ENCODE assay signal across 14 mouse cellular contexts in the genomic region with DNA sequence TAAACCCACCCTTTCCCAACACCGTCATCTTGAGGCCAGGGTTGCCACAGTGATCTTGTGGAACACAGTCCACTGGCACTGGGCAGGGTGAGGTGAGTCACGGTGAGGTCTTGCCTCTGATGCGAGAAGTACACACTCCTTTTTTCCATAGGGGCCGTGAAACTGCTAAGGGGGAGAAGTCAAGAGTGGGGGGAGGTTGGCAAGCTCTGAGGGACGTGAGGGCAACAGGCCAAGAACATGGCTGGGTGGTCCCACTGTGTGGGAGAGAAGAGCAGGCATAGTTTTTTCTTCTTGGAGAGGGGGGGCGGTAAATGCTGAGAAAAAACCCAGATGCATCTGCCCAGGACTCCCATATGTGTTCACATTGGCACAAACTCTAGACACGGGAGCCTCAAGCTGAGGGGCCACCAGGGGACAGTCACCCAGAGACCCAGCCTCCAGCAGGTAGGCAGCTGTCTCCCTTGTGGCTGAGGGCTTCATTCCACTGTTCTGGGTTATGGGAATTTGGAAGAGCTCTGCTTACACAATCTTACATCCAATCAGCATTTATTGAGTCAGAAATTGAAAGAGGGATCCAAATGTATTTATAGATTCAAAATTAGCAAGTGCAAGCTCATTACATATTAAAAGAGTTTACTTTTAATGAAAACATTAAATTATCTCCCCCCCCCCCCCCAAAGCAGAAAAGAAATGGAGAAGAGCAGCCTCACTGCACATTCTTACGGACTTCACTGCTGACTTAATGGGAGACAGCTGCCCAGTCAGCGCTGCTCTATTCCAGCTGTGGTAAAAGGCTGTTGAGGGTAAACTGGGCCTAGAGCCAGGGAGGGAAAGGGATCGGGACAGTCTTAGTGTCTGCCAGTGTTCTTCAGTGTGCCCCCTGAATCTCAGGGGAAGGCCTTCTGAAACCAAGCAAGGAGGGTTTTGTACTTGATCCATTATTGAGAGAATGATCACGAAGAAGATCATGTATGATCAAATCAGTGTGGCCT. TPM values are rescaled to one million over a fixed set of nuclear protein-coding genes. Genes with fewer than 3 reads are reported as not detected.
DNase-seq lines count a peak whose midpoint lies in the region; ATAC-seq and TF ChIP-seq lines count a peak whose summit lies in the region.
"Had no signal": no experiment of that assay in that cellular context is flagged by ENCODE, and none has a peak within 500 bp of the region (broad histone marks: within the 10 kb centered on the region; RNA-seq: fewer than 3 reads in every experiment).

No protein-coding gene starts in this region.

- TF ChIP-seq CTCF in kidney, postnatal 0 days (IDR thresholded peaks at IDR 0.05; ENCODE audit: low read depth): no peak
- TF ChIP-seq CTCF in kidney, adult 2 months (conservative IDR thresholded peaks at IDR 0.05; ENCODE audit: insufficient read depth, insufficient read length, low read depth, low read length): no peak
- TF ChIP-seq CTCF in embryonic fibroblast, embryonic 13.5 days (IDR thresholded peaks at IDR 0.05; ENCODE audit: borderline replicate concordance, insufficient read depth, low read length): no peak

- no peaks in the 10 kb centered on the region for H3K36me3 ChIP-seq in kidney, postnatal 0 days (ENCODE audit: insufficient read depth, low read length)
- H3K36me3 ChIP-seq in kidney, adult 2 months (ENCODE audit: control insufficient read depth, insufficient read depth, low read length): no peaks in the 10 kb centered on the region
- no peaks in the 10 kb centered on the region for H3K36me3 ChIP-seq in neural tube, embryonic 15.5 days
- no peaks in the 10 kb centered on the region for H3K36me3 ChIP-seq in stomach, embryonic 16.5 days (ENCODE audit: control insufficient read depth, insufficient read depth, low read length)
- no peaks in the 10 kb centered on the region for H3K36me3 ChIP-seq in heart, embryonic 10.5 days

- H3K9me3 ChIP-seq in kidney, postnatal 0 days (replicated peaks; ENCODE audit: low read length): no peaks in the 10 kb centered on the region
- H3K9me3 ChIP-seq in neural tube, embryonic 15.5 days (replicated peaks): no peaks in the 10 kb centered on the region
- H3K9me3 ChIP-seq in stomach, embryonic 16.5 days (replicated peaks; ENCODE audit: control insufficient read depth, low read length): no peaks in the 10 kb centered on the region
- H3K9me3 ChIP-seq in heart, embryonic 10.5 days: no peaks in the 10 kb centered on the region

- H3K4me3 ChIP-seq in kidney, postnatal 0 days (replicated peaks; ENCODE audit: low read depth, low read length): no peak overlapping the region
- no peak overlapping the region for H3K4me3 ChIP-seq in kidney, adult 2 months (ENCODE audit: insufficient read depth, low read depth, low read length)
- H3K4me3 ChIP-seq in neural tube, embryonic 15.5 days (replicated peaks): no peak overlapping the region
- no peak overlapping the region for H3K4me3 ChIP-seq in embryonic fibroblast, embryonic 13.5 days (ENCODE audit: insufficient read depth, low read length)
- H3K4me3 ChIP-seq in stomach, embryonic 16.5 days (replicated peaks; ENCODE audit: low read length): no peak overlapping the region
- H3K4me3 ChIP-seq in heart, embryonic 10.5 days: no peak overlapping the region
- H3K4me3 ChIP-seq: erythroblast, embryonic 14.5 days had no signal

- H3K27me3 ChIP-seq in kidney, postnatal 0 days (ENCODE audit: insufficient read depth, low read length): no peaks in the 10 kb centered on the region
- no peaks in the 10 kb centered on the region for H3K27me3 ChIP-seq in kidney, adult 2 months (replicated peaks; ENCODE audit: control insufficient read depth, insufficient read depth, low read length)
- no peaks in the 10 kb centered on the region for H3K27me3 ChIP-seq in neural tube, embryonic 15.5 days (replicated peaks)
- H3K27me3 ChIP-seq in stomach, embryonic 16.5 days (ENCODE audit: control insufficient read depth, insufficient read depth, low read length): no peaks in the 10 kb centered on the region
- no peaks in the 10 kb centered on the region for H3K27me3 ChIP-seq in heart, embryonic 10.5 days (ENCODE audit: insufficient read depth, poor library complexity, severe bottlenecking)

- no peak overlapping the region for H3K4me2 ChIP-seq in kidney, postnatal 0 days (ENCODE audit: low read length)
- no peak overlapping the region for H3K4me2 ChIP-seq in neural tube, embryonic 15.5 days
- peak overlapping the region; percentile 6; the same call in 1 of the 2 replicates for H3K4me2 ChIP-seq in stomach, embryonic 16.5 days (ENCODE audit: low read depth, low read length)

- TF ChIP-seq POLR2A in kidney, adult 2 months (IDR thresholded peaks at IDR 0.05; ENCODE audit: low read depth, low read length): no peak
- no peak for TF ChIP-seq POLR2A in embryonic fibroblast, embryonic 13.5 days (IDR thresholded peaks at IDR 0.05; ENCODE audit: low read depth, low read length)

- H3K27ac ChIP-seq in kidney, postnatal 0 days: peak overlapping the region; percentile 19; the same call in 1 of the 2 replicates
- no peak overlapping the region for H3K27ac ChIP-seq in kidney, adult 2 months (ENCODE audit: insufficient read depth, low read depth, low read length)
- peak overlapping the region; percentile 51; the same call in 1 of the 2 replicates for H3K27ac ChIP-seq in neural tube, embryonic 15.5 days (replicated peaks)
- H3K27ac ChIP-seq in embryonic fibroblast, embryonic 13.5 days (ENCODE audit: insufficient read depth, low read length): peak overlapping the region; percentile 27
- peak overlapping the region; percentile 92 for H3K27ac ChIP-seq in stomach, embryonic 16.5 days (ENCODE audit: low read length)
- H3K27ac ChIP-seq in heart, embryonic 10.5 days: no peak overlapping the region
- H3K27ac ChIP-seq: macrophage had no signal

- no peak for DNase-seq in kidney, postnatal 0 days (ENCODE audit: low spot score)
- no peak for DNase-seq in kidney, adult 2 months
- DNase-seq in neural tube, embryonic 10.5 days (ENCODE audit: extremely low spot score, low spot score): no peak
- no peak for DNase-seq in heart, embryonic 10.5 days (ENCODE audit: low spot score)
- DNase-seq: cerebellum, adult 9-11 months; midbrain, embryonic 14.5 days; right cerebral cortex, adult 18-20 months; thymus, postnatal 25 days had no signal

- no peak overlapping the region for H3K9ac ChIP-seq in kidney, postnatal 0 days (ENCODE audit: low read depth, low read length)
- H3K9ac ChIP-seq in neural tube, embryonic 15.5 days (replicated peaks): no peak overlapping the region
- peak overlapping the region; percentile 34; the same call in 1 of the 2 replicates for H3K9ac ChIP-seq in stomach, embryonic 16.5 days (ENCODE audit: low read length)

- ATAC-seq in kidney, postnatal 0 days (replicated peaks; ENCODE audit: low FRiP score, low read depth): no peak
- ATAC-seq in neural tube, embryonic 15.5 days (ENCODE audit: low FRiP score): no peak
- peak; percentile 42 for ATAC-seq in stomach, embryonic 16.5 days (ENCODE audit: insufficient read depth, low FRiP score)
- no peak for ATAC-seq in granulocyte monocyte progenitor cell, adult 5-6 weeks (replicated peaks; ENCODE audit: poor library complexity, severe bottlenecking)

- WGBS in kidney, postnatal 0 days: 74% methylated on average over 11 of the region's 11 CpGs
- WGBS in kidney, adult 2 months: 73% methylated on average over 11 of the region's 11 CpGs
- WGBS in neural tube, embryonic 15.5 days: 74% methylated on average over 11 of the region's 11 CpGs
- WGBS in stomach, embryonic 16.5 days: 50% methylated on average over 11 of the region's 11 CpGs
- WGBS in heart, embryonic 10.5 days: 74% methylated on average over 11 of the region's 11 CpGs

- H3K4me1 ChIP-seq in kidney, postnatal 0 days (replicated peaks; ENCODE audit: insufficient read depth, low read length): 0 out of 2 replicates have a peak, but pooled peaks cover 4% of the 10 kb centered on the region
- H3K4me1 ChIP-seq in kidney, adult 2 months (ENCODE audit: control insufficient read depth, insufficient read depth, low read length): no peaks in the 10 kb centered on the region
- H3K4me1 ChIP-seq in neural tube, embryonic 15.5 days: no peaks in the 10 kb centered on the region
- peaks cover 20% of the 10 kb centered on the region for H3K4me1 ChIP-seq in embryonic fibroblast, embryonic 13.5 days (ENCODE audit: control insufficient read depth, insufficient read depth, low read length)
- H3K4me1 ChIP-seq in stomach, embryonic 16.5 days (ENCODE audit: control insufficient read depth, insufficient read depth, low read length): peaks cover 16% of the 10 kb centered on the region; the same call in 1 of the 2 replicates
- H3K4me1 ChIP-seq in heart, embryonic 10.5 days: 0 out of 2 replicates have a peak, but pooled peaks cover 5% of the 10 kb centered on the region

RNA-seq across cellular contexts. Expression of gene Col6a2, which starts 30.2 kb away (rescaled TPM):
- 63.9 and 64.2 TPM in 2 replicates for polyA plus RNA-seq in kidney, postnatal 0 days (2015; fragmentation: Nextera tagmentation; extraction: Ambion mirVana)
- polyA plus RNA-seq in kidney, adult 2 months (2012; rRNA removed): 23.4 and 28.7 TPM in 2 replicates
- polyA plus RNA-seq in neural tube, embryonic 15.5 days (2015; fragmentation: Nextera tagmentation; extraction: Ambion mirVana): 28.5 and 54.7 TPM in 2 replicates
- polyA plus RNA-seq in embryonic fibroblast, embryonic 13.5 days (2011; ENCODE audit: insufficient read length, low read depth, missing spikeins): 476 and 628 TPM in 2 replicates
- 263 and 287 TPM in 2 replicates for polyA plus RNA-seq in stomach, embryonic 16.5 days (2015; fragmentation: Nextera tagmentation; extraction: Ambion mirVana)
- 17.1 and 19.7 TPM in 2 replicates for polyA plus RNA-seq in heart, embryonic 10.5 days (2016; fragmentation: Nextera tagmentation; extraction: Ambion mirVana)
- total RNA-seq in granulocyte monocyte progenitor cell, adult 5-6 weeks (2014; fragmentation: Nextera tagmentation): not detected in 2 replicates
- total RNA-seq in granulocyte monocyte progenitor cell, adult 5-6 weeks (2017): 0.13 TPM in 1 of 2 replicates, not detected in the other
- polyA plus RNA-seq: erythroblast, embryonic 14.5 days had no signal

Comparison
In these comparisons a context has a peak if more than half of its experiments do, and no peak if none do; other contexts are left out.
1. H3K27ac ChIP-seq: peak in kidney, postnatal 0 days (single experiment), neural tube, embryonic 15.5 days (single experiment), embryonic fibroblast, embryonic 13.5 days (single experiment) and stomach, embryonic 16.5 days (single experiment); none in kidney, adult 2 months (single experiment) and heart, embryonic 10.5 days (single experiment).